8 mouse cellular contexts compared by ENCODE assay signal in genomic region chr5:75156554-75157036, GRCm38 (mm10). TPM values are rescaled to one million over a fixed set of nuclear protein-coding genes. Genes with fewer than 3 reads are reported as not detected.
DNase-seq lines count a peak whose midpoint lies in the region; ATAC-seq and TF ChIP-seq lines count a peak whose summit lies in the region.

No protein-coding gene starts in this region.

- TF ChIP-seq POLR2A in MEL (IDR thresholded peaks at IDR 0.05; ENCODE audit: control insufficient read depth in 1 of 2, insufficient read depth in 1 of 2, low read depth in 1 of 2, low read length in 2 of 2, poor library complexity in 1 of 2) = no peak
- TF ChIP-seq POLR2A in embryonic fibroblast, embryonic 13.5 days (IDR thresholded peaks at IDR 0.05; ENCODE audit: low read depth, low read length) = no peak
- TF ChIP-seq POLR2A in testis, adult 2 months (IDR thresholded peaks at IDR 0.05; ENCODE audit: control insufficient read depth, low read depth, low read length) = no peak

- no peaks in the 10 kb centered on the region for H3K79me2 ChIP-seq in MEL (ENCODE audit: control insufficient read depth, insufficient read depth, low read length, poor library complexity)

- peak overlapping the region; percentile 72 for H3K4me3 ChIP-seq in heart, embryonic 10.5 days
- peak overlapping the region; percentile 44 to 61 for H3K4me3 ChIP-seq in MEL (ENCODE audit: control insufficient read depth in 1 of 2, insufficient read depth in 1 of 2, low read depth in 2 of 2, low read length in 2 of 2)
- peak overlapping the region; percentile 44 for H3K4me3 ChIP-seq in embryonic fibroblast, embryonic 13.5 days (ENCODE audit: insufficient read depth, low read length)
- H3K4me3 ChIP-seq in intestine, embryonic 15.5 days (replicated peaks) = peak overlapping the region; percentile 52
- peak overlapping the region; percentile 76 for H3K4me3 ChIP-seq in testis, adult 2 months (ENCODE audit: control insufficient read depth, low read depth, low read length)

- H3K27ac ChIP-seq in heart, embryonic 10.5 days = peak overlapping the region; percentile 88
- H3K27ac ChIP-seq in MEL (ENCODE audit: control insufficient read depth, low read depth, low read length) = no peak overlapping the region
- H3K27ac ChIP-seq in embryonic fibroblast, embryonic 13.5 days (ENCODE audit: insufficient read depth, low read length) = peak overlapping the region; percentile 44
- peak overlapping the region; percentile 56 for H3K27ac ChIP-seq in intestine, embryonic 15.5 days
- no peak overlapping the region for H3K27ac ChIP-seq in testis, adult 2 months (ENCODE audit: control insufficient read depth, insufficient read depth, low read depth, low read length)

- H3K36me3 ChIP-seq in heart, embryonic 10.5 days = no peaks in the 10 kb centered on the region
- H3K36me3 ChIP-seq in MEL (ENCODE audit: control insufficient read depth in 1 of 2, insufficient read depth in 2 of 2, low read length in 2 of 2) = no peaks in the 10 kb centered on the region
- no peaks in the 10 kb centered on the region for H3K36me3 ChIP-seq in intestine, embryonic 15.5 days
- H3K36me3 ChIP-seq in testis, adult 2 months (ENCODE audit: control insufficient read depth, insufficient read depth, low read length) = no peaks in the 10 kb centered on the region

- H3K4me2 ChIP-seq in intestine, embryonic 15.5 days (replicated peaks) = peak overlapping the region; percentile 92

- ATAC-seq in intestine, embryonic 15.5 days = peak; percentile 18
- ATAC-seq in megakaryocyte, adult 5-6 weeks (ENCODE audit: poor library complexity, severe bottlenecking) = peak; percentile 4; the same call in 1 of the 2 replicates

- 1% methylated on average over 21 of the region's 21 CpGs for WGBS in heart, embryonic 10.5 days
- WGBS in intestine, embryonic 15.5 days = under 1% methylated on average over 21 of the region's 21 CpGs

- no peaks in the 10 kb centered on the region for H3K9me3 ChIP-seq in heart, embryonic 10.5 days
- no peaks in the 10 kb centered on the region for H3K9me3 ChIP-seq in MEL (replicated peaks; ENCODE audit: insufficient read depth, low read length)
- H3K9me3 ChIP-seq in intestine, embryonic 15.5 days = no peaks in the 10 kb centered on the region

- intact Hi-C loops in heart, postnatal 25 days (cut with DNase I) = loop anchor here (2.0 to 10.0 kb wide), 11 partner anchors 359 to 1469 kb away; partner anchors contain the start of genes Lnx1, Scfd2 and Usp46
- intact Hi-C loops in gastrocnemius, postnatal 14 days (cut with DNase I; ENCODE audit: low total_unique reads) = loop anchor here (5.0 to 10.0 kb wide), 3 partner anchors 359 to 844 kb away; no protein-coding TSS in a partner anchor

- no peak for TF ChIP-seq RAD21 in MEL (IDR thresholded peaks at IDR 0.05; ENCODE audit: low read depth, low read length)

- no peak for TF ChIP-seq EP300 in MEL (IDR thresholded peaks at IDR 0.05; ENCODE audit: low read depth in 1 of 2, low read length in 2 of 2)

- TF ChIP-seq CTCF in MEL (IDR thresholded peaks at IDR 0.05 in 2 of 3, conservative IDR thresholded peaks at IDR 0.05 in 1 of 3; ENCODE audit: control insufficient read depth in 1 of 3, insufficient read depth in 1 of 3, low read depth in 2 of 3, low read length in 3 of 3, poor library complexity in 1 of 3, severe bottlenecking in 1 of 3) = no peak
- no peak for TF ChIP-seq CTCF in embryonic fibroblast, embryonic 13.5 days (IDR thresholded peaks at IDR 0.05; ENCODE audit: borderline replicate concordance, insufficient read depth, low read length)
- no peak for TF ChIP-seq CTCF in testis, adult 2 months (IDR thresholded peaks at IDR 0.05; ENCODE audit: control insufficient read depth, insufficient read depth, insufficient replicate concordance, low read depth, low read length)

- no peak overlapping the region; the same call in 1 of the 2 replicates for H3K9ac ChIP-seq in MEL (ENCODE audit: control insufficient read depth, low read depth, low read length, poor library complexity, severe bottlenecking)
- H3K9ac ChIP-seq in intestine, embryonic 15.5 days = peak overlapping the region; percentile 49

- DNase-seq in heart, embryonic 10.5 days (ENCODE audit: low spot score) = peak; percentile 80
- no peak for DNase-seq in heart, postnatal 25 days (ENCODE audit: low spot score)
- no peak for DNase-seq in MEL (ENCODE audit: low read depth, low spot score)
- DNase-seq in gastrocnemius, postnatal 14 days = no peak

- peaks cover 37% of the 10 kb centered on the region for H3K27me3 ChIP-seq in heart, embryonic 10.5 days (ENCODE audit: insufficient read depth, poor library complexity, severe bottlenecking)
- H3K27me3 ChIP-seq in MEL (ENCODE audit: control insufficient read depth in 1 of 2, insufficient read depth in 2 of 2, low read length in 2 of 2) = 0 out of 4 replicates have a peak, but pooled peaks cover 0 to 2% of the 10 kb centered on the region in 2 experiments
- peaks cover 20% of the 10 kb centered on the region for H3K27me3 ChIP-seq in intestine, embryonic 15.5 days (replicated peaks)
- H3K27me3 ChIP-seq in testis, adult 2 months (ENCODE audit: control insufficient read depth, insufficient read depth, low read length) = peaks cover 2% of the 10 kb centered on the region; the same call in 1 of the 2 replicates

- peaks cover 39% of the 10 kb centered on the region for H3K4me1 ChIP-seq in heart, embryonic 10.5 days
- no peaks in the 10 kb centered on the region for H3K4me1 ChIP-seq in MEL (ENCODE audit: control insufficient read depth in 1 of 2, insufficient read depth in 2 of 2, low read length in 2 of 2)
- no peaks in the 10 kb centered on the region; the same call in 1 of the 2 replicates for H3K4me1 ChIP-seq in embryonic fibroblast, embryonic 13.5 days (ENCODE audit: control insufficient read depth, insufficient read depth, low read length)
- H3K4me1 ChIP-seq in intestine, embryonic 15.5 days (replicated peaks) = peaks cover 26% of the 10 kb centered on the region
- peaks cover 2% of the 10 kb centered on the region for H3K4me1 ChIP-seq in testis, adult 2 months (ENCODE audit: control insufficient read depth, insufficient read depth, low read length)

TF ChIP-seq in MEL, 35 proteins besides CTCF, POLR2A, EP300 and RAD21:
- TF ChIP-seq ZKSCAN1 (IDR thresholded peaks at IDR 0.05; ENCODE audit: low read depth, low read length) (no peak), MAX (IDR thresholded peaks at IDR 0.05; ENCODE audit: low read length) (no peak), SIN3A (IDR thresholded peaks at IDR 0.05; ENCODE audit: low read length) (peak; percentile 35; the same call in 1 of the 2 replicates), ZNF384 (IDR thresholded peaks at IDR 0.05; ENCODE audit: low read depth, low read length) (no peak), SMC3 (IDR thresholded peaks at IDR 0.05; ENCODE audit: low read depth, low read length) (no peak), GATA1 (IDR thresholded peaks at IDR 0.05; ENCODE audit: low read depth, low read length) (no peak)

RNA-seq across cellular contexts. Expression of gene Pdgfra, which starts 4.5 kb away (rescaled TPM):
- polyA plus RNA-seq in heart, embryonic 10.5 days (2016; fragmentation: Nextera tagmentation; extraction: Ambion mirVana) = 23.8 and 37.4 TPM in 2 replicates
- 10 to 100 TPM; 31.8 to 32.3 TPM for total RNA-seq in heart, postnatal 25 days (2021)
- total RNA-seq in MEL (2012; rRNA removed) = not detected in 2 replicates
- polyA plus RNA-seq in MEL (2012; ENCODE audit: insufficient read depth in 1 of 2, insufficient read length in 2 of 2, low read depth in 1 of 2, low replicate concordance in 2 of 2, missing spikeins in 1 of 2) = under 1 TPM in 1 of 2 experiments, not detected in 1; 0.07 TPM
- polyA plus RNA-seq in embryonic fibroblast, embryonic 13.5 days (2011; ENCODE audit: insufficient read length, low read depth, missing spikeins) = 57.3 and 115 TPM in 2 replicates
- polyA plus RNA-seq in intestine, embryonic 15.5 days (2015; fragmentation: Nextera tagmentation; extraction: Ambion mirVana) = 32.9 and 37.2 TPM in 2 replicates
- 0.04 TPM in 1 of 2 replicates, not detected in the other for total RNA-seq in megakaryocyte, adult 5-6 weeks (2015)
- total RNA-seq in megakaryocyte, adult 5-6 weeks (2017) = 0.12 and 0.29 TPM in 2 replicates
- 3.9 TPM in 2 replicates for polyA plus RNA-seq in testis, adult 2 months (2012; rRNA removed)
- 10 to 100 TPM; 38.7 to 41.4 TPM for total RNA-seq in gastrocnemius, postnatal 14 days (2021)

Comparison
In these comparisons a context has a peak if more than half of its experiments do, and no peak if none do; other contexts are left out.
1. H3K27ac ChIP-seq: peak in heart, embryonic 10.5 days (single experiment), embryonic fibroblast, embryonic 13.5 days (single experiment) and intestine, embryonic 15.5 days (single experiment); none in MEL (single experiment) and testis, adult 2 months (single experiment).
2. Peak in every context shown above with its lines, with median percentiles within 50 percentile points of each other: H3K4me3 ChIP-seq.